9 mouse cellular contexts compared by ENCODE assay signal in the genomic region with DNA sequence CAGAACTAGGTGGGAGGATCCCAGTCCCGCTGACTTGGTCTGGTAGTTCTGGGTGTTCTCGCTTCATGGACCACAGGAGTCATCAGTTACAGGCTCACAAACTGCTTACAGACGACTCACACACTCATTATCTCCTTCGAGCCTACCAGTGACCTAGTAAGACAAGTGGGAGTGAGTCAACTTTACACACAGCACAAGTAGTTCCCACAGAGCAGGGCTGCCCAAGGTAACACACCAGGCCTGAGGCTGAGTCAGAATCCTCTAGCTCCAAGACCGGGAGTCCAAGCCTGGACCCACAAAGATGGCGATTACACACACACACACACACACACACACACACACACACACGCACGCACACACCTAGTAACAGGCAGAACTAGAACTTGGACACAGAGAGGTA. TPM values are rescaled to one million over a fixed set of nuclear protein-coding genes. Genes with fewer than 3 reads are reported as not detected.
A peak's percentile ranks its signal among the peaks of the same experiment; 100 is the strongest.
DNase-seq lines count a peak whose midpoint lies in the region; ATAC-seq lines count a peak whose summit lies in the region.
"Had no signal": no experiment of that assay in that cellular context is flagged by ENCODE, and none has a peak within 500 bp of the region (broad histone marks: within the 10 kb centered on the region; RNA-seq: fewer than 3 reads in every experiment).

No protein-coding gene starts in this region.

- peak overlapping the region; percentile 82 for H3K4me2 ChIP-seq in forebrain, embryonic 16.5 days (ENCODE audit: low read length)
- H3K4me2 ChIP-seq in liver, embryonic 15.5 days: peak overlapping the region; percentile 56; the same call in 1 of the 2 replicates

- intact Hi-C loops in heart, postnatal 25 days (cut with DNase I): no loop called here

- no peaks in the 10 kb centered on the region for H3K9me3 ChIP-seq in heart, embryonic 10.5 days
- H3K9me3 ChIP-seq in forebrain, embryonic 16.5 days (ENCODE audit: control insufficient read depth, low read length): no peaks in the 10 kb centered on the region
- no peaks in the 10 kb centered on the region for H3K9me3 ChIP-seq in liver, embryonic 15.5 days (replicated peaks)

- H3K4me1 ChIP-seq in heart, embryonic 10.5 days: peaks cover 19% of the 10 kb centered on the region
- H3K4me1 ChIP-seq in forebrain, embryonic 16.5 days (replicated peaks; ENCODE audit: control insufficient read depth, insufficient read depth, low read length): peaks cover 26% of the 10 kb centered on the region
- H3K4me1 ChIP-seq in liver, embryonic 15.5 days (replicated peaks): no peaks in the 10 kb centered on the region

- 82% methylated on average over 8 of the region's 8 CpGs for WGBS in heart, embryonic 10.5 days
- 86% methylated on average over 8 of the region's 8 CpGs for WGBS in forebrain, embryonic 16.5 days
- WGBS in liver, embryonic 15.5 days (ENCODE audit: insufficient replicate concordance): 58% methylated on average over 8 of the region's 8 CpGs

- H3K27ac ChIP-seq in heart, embryonic 10.5 days: no peak overlapping the region
- H3K27ac ChIP-seq in forebrain, embryonic 16.5 days (ENCODE audit: low read length): no peak overlapping the region
- no peak overlapping the region for H3K27ac ChIP-seq in liver, embryonic 15.5 days (replicated peaks)

- H3K9ac ChIP-seq in forebrain, embryonic 16.5 days (replicated peaks; ENCODE audit: low read depth, low read length): no peak overlapping the region
- no peak overlapping the region for H3K9ac ChIP-seq in liver, embryonic 15.5 days

- no peak for DNase-seq in heart, embryonic 10.5 days (ENCODE audit: low spot score)
- no peak for DNase-seq in heart, postnatal 25 days (ENCODE audit: low spot score)
- DNase-seq in NIH3T3 (ENCODE audit: low read depth): peak; percentile 37
- DNase-seq in thymus, adult 18-20 months: no peak
- DNase-seq in cerebellum, postnatal 4 days (ENCODE audit: low spot score in 2 of 2): no peak
- no peak for DNase-seq in ovary, postnatal 10 days (ENCODE audit: low spot score)

- peaks cover 31% of the 10 kb centered on the region for H3K36me3 ChIP-seq in heart, embryonic 10.5 days
- H3K36me3 ChIP-seq in forebrain, embryonic 16.5 days (ENCODE audit: control insufficient read depth, insufficient read depth): peaks cover 9% of the 10 kb centered on the region
- 0 out of 2 replicates have a peak, but pooled peaks cover 4% of the 10 kb centered on the region for H3K36me3 ChIP-seq in liver, embryonic 15.5 days (replicated peaks)

- ATAC-seq in forebrain, embryonic 16.5 days: no peak
- no peak for ATAC-seq in liver, embryonic 15.5 days (ENCODE audit: insufficient read depth)

- H3K27me3 ChIP-seq in heart, embryonic 10.5 days (ENCODE audit: insufficient read depth, poor library complexity, severe bottlenecking): no peaks in the 10 kb centered on the region
- H3K27me3 ChIP-seq in forebrain, embryonic 16.5 days (replicated peaks; ENCODE audit: control insufficient read depth, insufficient read depth, low read length): no peaks in the 10 kb centered on the region
- H3K27me3 ChIP-seq in liver, embryonic 15.5 days: peaks cover 18% of the 10 kb centered on the region

- peak overlapping the region; percentile 72 for H3K4me3 ChIP-seq in heart, embryonic 10.5 days
- peak overlapping the region; percentile 72 for H3K4me3 ChIP-seq in forebrain, embryonic 16.5 days (replicated peaks; ENCODE audit: low read length)
- H3K4me3 ChIP-seq in liver, embryonic 15.5 days (replicated peaks): no peak overlapping the region

RNA-seq across cellular contexts. Expression of a gene that starts 14.5 kb away (rescaled TPM):
- 12.0 and 15.4 TPM in 2 replicates for polyA plus RNA-seq in heart, embryonic 10.5 days (2016; fragmentation: Nextera tagmentation; extraction: Ambion mirVana)
- total RNA-seq in heart, postnatal 25 days (2021): 1 to 10 TPM; 3.4 to 4.8 TPM
- 26.2 and 28.5 TPM in 2 replicates for polyA plus RNA-seq in forebrain, embryonic 16.5 days (2015; fragmentation: Nextera tagmentation; extraction: Ambion mirVana)
- polyA plus RNA-seq in liver, embryonic 15.5 days (2015; fragmentation: Nextera tagmentation; extraction: Ambion mirVana): 1.3 and 1.8 TPM in 2 replicates

RNA-seq across cellular contexts. Expression of a gene that starts 15.9 kb away (rescaled TPM):
- polyA plus RNA-seq in heart, embryonic 10.5 days (2016; fragmentation: Nextera tagmentation; extraction: Ambion mirVana): 0.10 and 0.21 TPM in 2 replicates
- total RNA-seq in heart, postnatal 25 days (2021): not detected
- polyA plus RNA-seq in forebrain, embryonic 16.5 days (2015; fragmentation: Nextera tagmentation; extraction: Ambion mirVana): not detected in 2 replicates
- 0.16 TPM in 1 of 2 replicates, not detected in the other for polyA plus RNA-seq in liver, embryonic 15.5 days (2015; fragmentation: Nextera tagmentation; extraction: Ambion mirVana)
- total RNA-seq: layer of hippocampus, adult 2 months had no signal

RNA-seq across cellular contexts. Expression of a gene that starts 20.7 kb away (rescaled TPM):
- 19.5 and 23.0 TPM in 2 replicates for polyA plus RNA-seq in heart, embryonic 10.5 days (2016; fragmentation: Nextera tagmentation; extraction: Ambion mirVana)
- total RNA-seq in heart, postnatal 25 days (2021): 1 to 10 TPM; 4.7 to 6.2 TPM
- polyA plus RNA-seq in forebrain, embryonic 16.5 days (2015; fragmentation: Nextera tagmentation; extraction: Ambion mirVana): 19.0 and 19.1 TPM in 2 replicates
- 5.3 and 5.5 TPM in 2 replicates for polyA plus RNA-seq in liver, embryonic 15.5 days (2015; fragmentation: Nextera tagmentation; extraction: Ambion mirVana)
